Mouse (Mus musculus) T-cell, adult 66 days (primary cell): ENCODE data around the gene Ccl20. TPM values are rescaled to one million over a fixed set of nuclear protein-coding genes. Genes with fewer than 3 reads are reported as not detected.

Experiments
- total RNA-seq, 2 experiments: library from RNA; stranded (reverse); gene quantifications; 3 replicates in 1 of 2; 4 replicates in 1 of 2; pipeline ENCODE4 v1.2.4; 2023

Ccl20 gene
- not detected for total RNA-seq

DNA sequence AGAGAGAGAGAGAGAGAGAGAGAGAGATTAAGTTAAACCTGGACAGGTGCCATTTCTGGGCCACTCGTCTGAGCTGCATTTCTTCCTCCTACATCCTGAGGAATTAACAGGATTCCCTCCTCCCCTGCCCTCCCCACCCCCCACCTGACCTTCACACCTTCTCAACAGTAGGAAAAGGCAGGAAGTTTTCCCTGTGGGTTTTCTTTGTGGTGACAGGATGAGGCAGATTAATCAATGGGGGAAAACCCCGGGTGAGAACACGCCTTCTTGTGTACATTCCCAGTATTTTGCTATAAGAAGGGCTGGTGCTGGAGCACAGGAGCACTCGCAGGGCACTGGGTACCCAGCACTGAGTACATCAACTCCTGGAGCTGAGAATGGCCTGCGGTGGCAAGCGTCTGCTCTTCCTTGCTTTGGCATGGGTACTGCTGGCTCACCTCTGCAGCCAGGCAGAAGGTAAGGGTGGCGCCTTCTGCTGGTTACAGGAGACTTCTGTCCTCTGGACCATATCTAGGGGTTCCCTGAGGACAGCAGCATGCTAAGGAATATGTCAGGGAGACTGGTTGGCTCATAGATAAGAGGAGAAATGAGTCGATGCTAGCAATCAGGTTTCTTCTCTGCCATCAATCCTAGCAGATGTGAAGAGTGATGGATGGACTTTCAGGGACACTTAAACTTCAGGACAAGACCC is at the start of gene Ccl20:
Gene Ccl20, plus strand, starts transcription at position 320 of the 691 bp plus-strand sequence.

DNA sequence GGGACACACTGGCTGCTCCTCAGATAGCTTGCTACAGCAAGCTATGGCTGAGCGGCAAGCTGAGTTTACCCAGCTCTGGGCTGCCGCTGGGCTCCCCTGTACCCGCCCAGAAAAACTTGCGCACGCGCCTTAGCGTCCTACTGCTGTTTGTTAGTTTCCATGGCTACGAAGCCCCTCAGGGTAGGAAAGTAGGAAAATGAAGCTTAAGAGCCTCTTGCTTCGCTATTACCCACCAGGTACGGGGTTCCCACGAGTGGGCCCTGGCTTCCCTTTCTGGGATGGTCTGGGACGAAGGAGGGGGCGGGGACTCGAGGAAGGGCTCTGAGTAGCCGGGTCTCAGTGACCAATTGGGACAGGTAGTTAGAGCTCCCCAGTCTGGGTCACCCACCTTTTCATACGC is 43.0 kb downstream of the Ccl20 start, which contains the start of gene Daw1:
Gene Daw1, plus strand, starts transcription at position 150 of the 400 bp plus-strand sequence.

Other genes with a start within 250 kb of the Ccl20 start
- 1 to 10 TPM; 6.3 to 7.3 TPM for gene A030005L19Rik, start 203.4 kb upstream of the Ccl20 start, total RNA-seq
- gene A030014E15Rik, start 191.8 kb upstream of the Ccl20 start, total RNA-seq, result 1 to 10 TPM in 1 of 2 experiments, under 1 TPM in 1; 0.99 to 1.3 TPM
- gene Gm6217, start 185.4 kb upstream of the Ccl20 start, total RNA-seq, result not detected
- gene A030003K21Rik, start 173.4 kb upstream of the Ccl20 start, total RNA-seq, result not detected
- not detected for gene Gm7544, start 160.8 kb upstream of the Ccl20 start, total RNA-seq
- gene Gm47955, start 156.5 kb upstream of the Ccl20 start, total RNA-seq, result not detected
- not detected for gene Gm47959, start 116.2 kb upstream of the Ccl20 start, total RNA-seq
- gene Slc19a3, start 78.3 kb upstream of the Ccl20 start, total RNA-seq, result not detected
- not detected for gene Krtap28-10, start 74.3 kb upstream of the Ccl20 start, total RNA-seq
- not detected for gene Gm47969, start 71.8 kb upstream of the Ccl20 start, total RNA-seq
- gene A030005K14Rik, start 57.4 kb upstream of the Ccl20 start, total RNA-seq, result not detected
- not detected for gene Krtap28-13, start 55.8 kb upstream of the Ccl20 start, total RNA-seq
- not detected for gene Daw1, start 43.0 kb downstream of the Ccl20 start, total RNA-seq